12 mouse cellular contexts compared by ENCODE assay signal in genomic region chr1:181216315-181216714, GRCm38 (mm10). TPM values are rescaled to one million over a fixed set of nuclear protein-coding genes. Genes with fewer than 3 reads are reported as not detected.
A peak's percentile ranks its signal among the peaks of the same experiment; 100 is the strongest.
DNase-seq lines count a peak whose midpoint lies in the region; ATAC-seq lines count a peak whose summit lies in the region.
"Had no signal": no experiment of that assay in that cellular context is flagged by ENCODE, and none has a peak within 500 bp of the region (broad histone marks: within the 10 kb centered on the region; RNA-seq: fewer than 3 reads in every experiment).

No protein-coding gene starts in this region.

- H3K9ac ChIP-seq in liver, embryonic 12.5 days: peak overlapping the region; percentile 77
- H3K9ac ChIP-seq in stomach, embryonic 15.5 days: no peak overlapping the region
- H3K9ac ChIP-seq: forebrain, embryonic 15.5 days; hindbrain, embryonic 14.5 days had no signal

- peak overlapping the region; percentile 72 for H3K4me2 ChIP-seq in liver, embryonic 12.5 days
- H3K4me2 ChIP-seq in stomach, embryonic 15.5 days: no peak overlapping the region
- H3K4me2 ChIP-seq: forebrain, embryonic 15.5 days; hindbrain, embryonic 14.5 days had no signal

- intact Hi-C loops in left cerebral cortex, postnatal 36 days (cut with DNase I): no loop called here

- H3K27ac ChIP-seq in liver, embryonic 12.5 days: peak overlapping the region; percentile 99
- H3K27ac ChIP-seq in stomach, embryonic 15.5 days: no peak overlapping the region
- H3K27ac ChIP-seq: forebrain, embryonic 15.5 days; hindbrain, embryonic 14.5 days; left cerebral cortex, adult 2 months had no signal

- peak overlapping the region; percentile 46 for H3K4me3 ChIP-seq in liver, embryonic 12.5 days
- H3K4me3 ChIP-seq in stomach, embryonic 15.5 days (replicated peaks): no peak overlapping the region
- H3K4me3 ChIP-seq: forebrain, embryonic 15.5 days; left cerebral cortex, adult 2 months had no signal

- peaks cover 8% of the 10 kb centered on the region for H3K36me3 ChIP-seq in liver, embryonic 12.5 days
- H3K36me3 ChIP-seq in stomach, embryonic 15.5 days: no peaks in the 10 kb centered on the region
- H3K36me3 ChIP-seq: forebrain, embryonic 15.5 days had no signal

- peak; percentile 92 for ATAC-seq in liver, embryonic 12.5 days
- peak; percentile 86 for ATAC-seq in stomach, embryonic 15.5 days (ENCODE audit: insufficient read depth, low FRiP score, low read depth)
- ATAC-seq: forebrain, embryonic 15.5 days had no signal

- no peaks in the 10 kb centered on the region for H3K27me3 ChIP-seq in liver, embryonic 12.5 days (replicated peaks)
- no peaks in the 10 kb centered on the region for H3K27me3 ChIP-seq in stomach, embryonic 15.5 days (replicated peaks)
- H3K27me3 ChIP-seq: forebrain, embryonic 15.5 days had no signal

- peak; percentile 42 for DNase-seq in kidney, postnatal 10 days
- DNase-seq in kidney, postnatal 36 days: no peak
- DNase-seq in c-Kit-positive CD71-positive TER-119-negative erythroid progenitor cells, embryonic 14.5 days (ENCODE audit: low read depth): peak; percentile 77
- no peak for DNase-seq in cerebellum, postnatal 25 days
- no peak for DNase-seq in left cerebral cortex, postnatal 36 days (ENCODE audit: low spot score in 2 of 2)
- DNase-seq: kidney, postnatal 14 days; midbrain, embryonic 14.5 days had no signal

- WGBS in liver, embryonic 12.5 days (ENCODE audit: insufficient replicate concordance): 24% methylated on average over 4 of the region's 4 CpGs
- 70% methylated on average over 4 of the region's 4 CpGs for WGBS in stomach, embryonic 15.5 days

- H3K4me1 ChIP-seq in liver, embryonic 12.5 days: peaks cover 75% of the 10 kb centered on the region
- H3K4me1 ChIP-seq in stomach, embryonic 15.5 days: peaks cover 6% of the 10 kb centered on the region; the same call in 1 of the 2 replicates

- H3K9me3 ChIP-seq in liver, embryonic 12.5 days (replicated peaks): no peaks in the 10 kb centered on the region
- no peaks in the 10 kb centered on the region for H3K9me3 ChIP-seq in stomach, embryonic 15.5 days
- H3K9me3 ChIP-seq: forebrain, embryonic 15.5 days had no signal

RNA-seq across cellular contexts. Expression of gene Wdr26, which starts 4.5 kb away (rescaled TPM):
- 52.5 and 56.7 TPM in 2 replicates for polyA plus RNA-seq in liver, embryonic 12.5 days (2016; fragmentation: Nextera tagmentation; extraction: Ambion mirVana)
- 32.6 and 33.3 TPM in 2 replicates for polyA plus RNA-seq in stomach, embryonic 15.5 days (2015; fragmentation: Nextera tagmentation; extraction: Ambion mirVana)
- 100 to 1,000 TPM in 1 of 2 experiments, 10 to 100 TPM in 1; 98.1 to 119 TPM for total RNA-seq in left cerebral cortex, postnatal 36 days (2021)

Comparison
In these comparisons a context has a peak if more than half of its experiments do, and no peak if none do; other contexts are left out.
1. DNase-seq: peak in kidney, postnatal 10 days (single experiment) and c-Kit-positive CD71-positive TER-119-negative erythroid progenitor cells, embryonic 14.5 days (single experiment); none in kidney, postnatal 36 days (0 of 2), cerebellum, postnatal 25 days (0 of 2) and left cerebral cortex, postnatal 36 days (0 of 2).